Mouse (Mus musculus): ENCODE data around the gene Tsn. TPM values are rescaled to one million over a fixed set of nuclear protein-coding genes. Genes with fewer than 3 reads are reported as not detected.

Gene Tsn
- total and polyA plus RNA-seq, 3 experiments = 22.1 to 188 (median 184) TPM

GRCm38 (mm10) chr1:118296673-118297072 lies 14.9 kb downstream of the Tsn start:
- no peak overlapping the region for H3K4me3 ChIP-seq (ENCODE audit: low read depth, low read length)
- H3K4me1 ChIP-seq (ENCODE audit: insufficient read depth, low read depth, low read length) = no peaks in the 10 kb centered on the region
- DNase-seq (ENCODE audit: low spot score) = no peak
- ATAC-seq (ENCODE audit: extremely low read depth, insufficient number of reproducible peaks, low FRiP score, poor library complexity, severe bottlenecking) = no peak
- H3K36me3 ChIP-seq (replicated peaks) = peaks cover 88% of the 10 kb centered on the region
- no peaks in the 10 kb centered on the region for H3K9me3 ChIP-seq (replicated peaks)
- TF ChIP-seq CTCF (IDR thresholded peaks at IDR 0.05; ENCODE audit: low read depth, low read length) = no peak
- no peak for TF ChIP-seq POLR2AphosphoS5 (IDR thresholded peaks at IDR 0.05; ENCODE audit: insufficient replicate concordance, low read depth, low read length)
- no peak for TF ChIP-seq GATA2 (IDR thresholded peaks at IDR 0.05; ENCODE audit: borderline replicate concordance, low read depth, low read length)
- no peak for TF ChIP-seq GATA1 (IDR thresholded peaks at IDR 0.05; ENCODE audit: borderline replicate concordance, low read length)
- no peak for TF ChIP-seq TAL1 (conservative IDR thresholded peaks at IDR 0.05; ENCODE audit: low read depth, low read length)
- no peaks in the 10 kb centered on the region for H3K27me3 ChIP-seq (ENCODE audit: insufficient read depth, low read length)

GRCm38 (mm10) chr1:118294826-118295225 lies 16.7 kb downstream of the Tsn start:
- H3K4me1 ChIP-seq (ENCODE audit: insufficient read depth, low read depth, low read length) = no peaks in the 10 kb centered on the region
- H3K36me3 ChIP-seq (replicated peaks) = peaks cover 70% of the 10 kb centered on the region
- H3K27me3 ChIP-seq (ENCODE audit: insufficient read depth, low read length) = no peaks in the 10 kb centered on the region
- ATAC-seq (ENCODE audit: extremely low read depth, insufficient number of reproducible peaks, low FRiP score, poor library complexity, severe bottlenecking) (no peak), DNase-seq (ENCODE audit: low spot score) (no peak)
- no peaks in the 10 kb centered on the region for H3K9me3 ChIP-seq (replicated peaks)
- no peak for TF ChIP-seq POLR2AphosphoS5 (IDR thresholded peaks at IDR 0.05; ENCODE audit: insufficient replicate concordance, low read depth, low read length)
- TF ChIP-seq CTCF (IDR thresholded peaks at IDR 0.05; ENCODE audit: low read depth, low read length) = no peak
- TF ChIP-seq GATA1 (IDR thresholded peaks at IDR 0.05; ENCODE audit: borderline replicate concordance, low read length) = no peak
- H3K4me3 ChIP-seq (ENCODE audit: low read depth, low read length) = no peak overlapping the region

- H3K27me3 ChIP-seq (ENCODE audit: insufficient read depth, low read length) = no peaks in the 10 kb centered on the region
- no peak for DNase-seq (ENCODE audit: low spot score)
- no peaks in the 10 kb centered on the region for H3K4me1 ChIP-seq (ENCODE audit: insufficient read depth, low read depth, low read length)
- H3K4me3 ChIP-seq (ENCODE audit: low read depth, low read length) = no peak overlapping the region
- ATAC-seq (ENCODE audit: extremely low read depth, insufficient number of reproducible peaks, low FRiP score, poor library complexity, severe bottlenecking) = 0 out of 2 replicates have a peak, but pooled peaks have one; percentile 10
- H3K36me3 ChIP-seq (replicated peaks) = peaks cover 63% of the 10 kb centered on the region
- no peaks in the 10 kb centered on the region for H3K9me3 ChIP-seq (replicated peaks)
- TF ChIP-seq POLR2AphosphoS5 (IDR thresholded peaks at IDR 0.05; ENCODE audit: insufficient replicate concordance, low read depth, low read length) (no peak), TAL1 (conservative IDR thresholded peaks at IDR 0.05; ENCODE audit: low read depth, low read length) (no peak), GATA2 (IDR thresholded peaks at IDR 0.05; ENCODE audit: borderline replicate concordance, low read depth, low read length) (no peak), CTCF (IDR thresholded peaks at IDR 0.05; ENCODE audit: low read depth, low read length) (no peak), GATA1 (IDR thresholded peaks at IDR 0.05; ENCODE audit: borderline replicate concordance, low read length) (no peak)
These were observed 17.3 kb downstream of the Tsn start for GRCm38 (mm10) chr1:118294192-118294591.

- Histone ChIP-seq H3K36me3 (replicated peaks) (peaks cover 44% of the 10 kb centered on the region), H3K27me3 (ENCODE audit: insufficient read depth, low read length) (no peaks in the 10 kb centered on the region), H3K4me3 (ENCODE audit: low read depth, low read length) (no peak overlapping the region), H3K4me1 (ENCODE audit: insufficient read depth, low read depth, low read length) (peaks cover 4% of the 10 kb centered on the region; the same call in 1 of the 2 replicates), H3K9me3 (replicated peaks) (no peaks in the 10 kb centered on the region)
- ATAC-seq (ENCODE audit: extremely low read depth, insufficient number of reproducible peaks, low FRiP score, poor library complexity, severe bottlenecking) (no peak), DNase-seq (ENCODE audit: low spot score) (no peak)
- TF ChIP-seq GATA2 (IDR thresholded peaks at IDR 0.05; ENCODE audit: borderline replicate concordance, low read depth, low read length) = no peak
- no peak for TF ChIP-seq CTCF (IDR thresholded peaks at IDR 0.05; ENCODE audit: low read depth, low read length)
- no peak for TF ChIP-seq GATA1 (IDR thresholded peaks at IDR 0.05; ENCODE audit: borderline replicate concordance, low read length)
These were observed 19.2 kb downstream of the Tsn start for GRCm38 (mm10) chr1:118292291-118292690.

- ATAC-seq (ENCODE audit: extremely low read depth, insufficient number of reproducible peaks, low FRiP score, poor library complexity, severe bottlenecking) (no peak), DNase-seq (ENCODE audit: low spot score) (no peak)
- TF ChIP-seq GATA2 (IDR thresholded peaks at IDR 0.05; ENCODE audit: borderline replicate concordance, low read depth, low read length) (no peak), POLR2AphosphoS5 (IDR thresholded peaks at IDR 0.05; ENCODE audit: insufficient replicate concordance, low read depth, low read length) (no peak), TAL1 (conservative IDR thresholded peaks at IDR 0.05; ENCODE audit: low read depth, low read length) (no peak), CTCF (IDR thresholded peaks at IDR 0.05; ENCODE audit: low read depth, low read length) (no peak), GATA1 (IDR thresholded peaks at IDR 0.05; ENCODE audit: borderline replicate concordance, low read length) (no peak)
- H3K9me3 ChIP-seq (replicated peaks) = no peaks in the 10 kb centered on the region
- H3K27me3 ChIP-seq (ENCODE audit: insufficient read depth, low read length) = no peaks in the 10 kb centered on the region
- H3K36me3 ChIP-seq (replicated peaks) = no peaks in the 10 kb centered on the region
- H3K4me1 ChIP-seq (ENCODE audit: insufficient read depth, low read depth, low read length) = no peaks in the 10 kb centered on the region
- H3K4me3 ChIP-seq (ENCODE audit: low read depth, low read length) = no peak overlapping the region
These were observed 36.4 kb downstream of the Tsn start for GRCm38 (mm10) chr1:118275139-118275538.

GRCm38 (mm10) chr1:118251931-118252330 lies 59.6 kb downstream of the Tsn start:
- Histone ChIP-seq H3K9me3 (replicated peaks) (peaks cover 5% of the 10 kb centered on the region; the same call in 1 of the 2 replicates), H3K4me3 (ENCODE audit: low read depth, low read length) (no peak overlapping the region), H3K4me1 (ENCODE audit: insufficient read depth, low read depth, low read length) (no peaks in the 10 kb centered on the region), H3K36me3 (replicated peaks) (no peaks in the 10 kb centered on the region), H3K27me3 (ENCODE audit: insufficient read depth, low read length) (no peaks in the 10 kb centered on the region)
- ATAC-seq (ENCODE audit: extremely low read depth, insufficient number of reproducible peaks, low FRiP score, poor library complexity, severe bottlenecking) (no peak), DNase-seq (ENCODE audit: low spot score) (no peak)
- TF ChIP-seq GATA2 (IDR thresholded peaks at IDR 0.05; ENCODE audit: borderline replicate concordance, low read depth, low read length) (no peak), GATA1 (IDR thresholded peaks at IDR 0.05; ENCODE audit: borderline replicate concordance, low read length) (no peak), CTCF (IDR thresholded peaks at IDR 0.05; ENCODE audit: low read depth, low read length) (no peak), POLR2AphosphoS5 (IDR thresholded peaks at IDR 0.05; ENCODE audit: insufficient replicate concordance, low read depth, low read length) (no peak), TAL1 (conservative IDR thresholded peaks at IDR 0.05; ENCODE audit: low read depth, low read length) (no peak)

Other genes starting within 250 kb of the Tsn start
- not detected in 2 replicates for gene Gm29106, start 135.2 kb downstream of the Tsn start, total RNA-seq (2014; fragmentation: Nextera tagmentation)
- gene Gm29106, start 135.2 kb downstream of the Tsn start, total RNA-seq (2017) = 0.05 and 0.12 TPM in 2 replicates
- gene Gm29106, start 135.2 kb downstream of the Tsn start, polyA plus RNA-seq (2012) = not detected in 2 replicates
- 183 and 246 TPM in 2 replicates for gene Nifk, start 10.1 kb upstream of the Tsn start, total RNA-seq (2014; fragmentation: Nextera tagmentation)
- gene Nifk, start 10.1 kb upstream of the Tsn start, total RNA-seq (2017) = 186 and 206 TPM in 2 replicates
- 13.0 and 54.6 TPM in 2 replicates for gene Nifk, start 10.1 kb upstream of the Tsn start, polyA plus RNA-seq (2012)
- gene Clasp1, start 77.3 kb upstream of the Tsn start, total RNA-seq (2014; fragmentation: Nextera tagmentation) = 84.6 and 86.9 TPM in 2 replicates
- gene Clasp1, start 77.3 kb upstream of the Tsn start, total RNA-seq (2017) = 45.9 and 51.2 TPM in 2 replicates
- gene Clasp1, start 77.3 kb upstream of the Tsn start, polyA plus RNA-seq (2012) = 37.9 and 39.6 TPM in 2 replicates